Mouse (Mus musculus): ENCODE measurements around the gene Ostf1.

DNA sequence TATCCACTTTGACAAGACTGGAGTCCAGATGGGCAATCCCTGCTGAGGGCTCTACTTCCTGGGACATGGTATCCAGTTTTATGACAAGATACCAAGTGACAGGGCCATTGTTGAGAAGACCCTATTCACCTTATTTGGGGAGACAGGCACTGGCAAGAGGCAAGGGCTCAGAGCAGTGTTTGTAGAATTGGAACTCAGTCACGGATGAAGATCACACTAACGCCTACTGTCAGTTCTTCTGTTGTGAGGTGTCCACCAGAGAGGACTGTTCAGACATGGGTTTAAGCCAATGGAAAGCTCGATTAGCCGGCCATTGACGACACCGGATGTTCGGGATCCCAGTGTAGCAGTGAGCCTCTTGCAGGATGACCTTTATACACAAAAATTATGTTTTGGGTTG is 37.9 kb upstream of the Ostf1 start:
- TF ChIP-seq CTCF (conservative IDR thresholded peaks at IDR 0.05 in 1 of 2, IDR thresholded peaks at IDR 0.05 in 1 of 2; ENCODE audit: low read depth in 2 of 2, low read length in 2 of 2) (no peak), MEF2A (IDR thresholded peaks at IDR 0.05; ENCODE audit: borderline replicate concordance, low read depth, low read length) (no peak), MAX (IDR thresholded peaks at IDR 0.05; ENCODE audit: low read length) (no peak), EP300 (IDR thresholded peaks at IDR 0.05; ENCODE audit: low read length) (no peak), MAZ (IDR thresholded peaks at IDR 0.05; ENCODE audit: low read depth, low read length) (no peak), ZC3H11A (IDR thresholded peaks at IDR 0.05; ENCODE audit: low read depth, low read length) (no peak), MAFK (IDR thresholded peaks at IDR 0.05; ENCODE audit: insufficient replicate concordance, low read length) (no peak), POLR2AphosphoS2 (IDR thresholded peaks at IDR 0.05; ENCODE audit: low read depth, low read length) (no peak), CHD2 (IDR thresholded peaks at IDR 0.05; ENCODE audit: low read length) (no peak), POLR2A (IDR thresholded peaks at IDR 0.05; ENCODE audit: low read depth, low read length) (no peak), TCF12 (IDR thresholded peaks at IDR 0.05; ENCODE audit: low read depth, low read length) (no peak), SMC3 (IDR thresholded peaks at IDR 0.05; ENCODE audit: low read depth, low read length) (no peak), CHD1 (IDR thresholded peaks at IDR 0.05; ENCODE audit: low read depth, low read length) (no peak), ETS1 (conservative IDR thresholded peaks at IDR 0.05; ENCODE audit: low read depth, low read length) (no peak)

Measured in CH12.LX (cell line).